In the genomic region with DNA sequence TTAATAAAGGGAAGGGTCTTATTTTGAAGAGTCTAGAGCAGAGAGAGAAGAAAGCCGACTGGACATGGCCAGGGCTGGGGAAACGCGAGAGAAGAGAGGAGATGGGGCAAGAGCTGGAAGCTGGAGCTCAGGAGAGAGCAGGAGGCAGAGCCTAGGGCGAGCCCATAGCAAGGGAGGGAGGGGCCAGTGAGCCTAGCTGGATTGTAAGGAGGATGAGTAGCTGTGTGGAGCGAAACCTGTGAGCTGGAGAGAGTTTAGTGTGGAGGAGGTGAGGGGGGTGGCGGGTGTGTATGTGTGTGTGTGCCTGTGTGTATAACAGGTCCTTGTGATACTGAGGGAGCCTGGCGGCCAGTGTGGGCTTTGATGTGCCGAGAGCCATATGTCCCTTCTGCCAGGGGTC, we compare ENCODE assay signal across 11 mouse cellular contexts. TPM values are rescaled to one million over a fixed set of nuclear protein-coding genes. Genes with fewer than 3 reads are reported as not detected.
DNase-seq lines count a peak whose midpoint lies in the region; ATAC-seq and TF ChIP-seq lines count a peak whose summit lies in the region.
"Had no signal": no experiment of that assay in that cellular context is flagged by ENCODE, and none has a peak within 500 bp of the region (broad histone marks: within the 10 kb centered on the region; RNA-seq: fewer than 3 reads in every experiment).

No protein-coding gene starts in this region.

- ATAC-seq in frontal cortex, adult (ENCODE audit: low TSS enrichment) = peak; percentile 73
- ATAC-seq in lung, embryonic 14.5 days (ENCODE audit: insufficient read depth) = peak; percentile 43; the same call in 1 of the 2 replicates
- ATAC-seq in intestine, embryonic 15.5 days = peak; percentile 64

- H3K36me3 ChIP-seq in lung, embryonic 14.5 days (ENCODE audit: insufficient read depth) = no peaks in the 10 kb centered on the region
- no peaks in the 10 kb centered on the region for H3K36me3 ChIP-seq in intestine, embryonic 15.5 days

- no peak overlapping the region for H3K4me2 ChIP-seq in lung, embryonic 14.5 days
- no peak overlapping the region for H3K4me2 ChIP-seq in intestine, embryonic 15.5 days (replicated peaks)

- H3K9ac ChIP-seq in lung, embryonic 14.5 days = no peak overlapping the region
- H3K9ac ChIP-seq in intestine, embryonic 15.5 days = no peak overlapping the region

- H3K9me3 ChIP-seq in lung, embryonic 14.5 days (ENCODE audit: low read depth, low read length) = no peaks in the 10 kb centered on the region
- no peaks in the 10 kb centered on the region for H3K9me3 ChIP-seq in intestine, embryonic 15.5 days

- H3K27ac ChIP-seq in lung, embryonic 14.5 days (ENCODE audit: low read depth) = no peak overlapping the region
- H3K27ac ChIP-seq in intestine, embryonic 15.5 days = no peak overlapping the region

- DNase-seq in frontal cortex, postnatal 10 days (ENCODE audit: low spot score in 2 of 2) = no peak
- no peak for DNase-seq in lung, embryonic 14.5 days
- DNase-seq in lung, adult 18-20 months = no peak
- DNase-seq in retina, postnatal 1 day = peak; percentile 16
- no peak for DNase-seq in gastrocnemius, adult 18-20 months (ENCODE audit: low spot score)
- DNase-seq in gastrocnemius, postnatal 25 days = no peak
- DNase-seq: cerebellum, adult 8-10 months; spleen, adult 18-20 months had no signal

- 27% methylated on average over 8 of the region's 8 CpGs for WGBS in lung, embryonic 14.5 days
- 31% methylated on average over 8 of the region's 8 CpGs for WGBS in intestine, embryonic 15.5 days

- H3K4me3 ChIP-seq in lung, embryonic 14.5 days (ENCODE audit: low read depth, low read length) = no peak overlapping the region
- H3K4me3 ChIP-seq in intestine, embryonic 15.5 days (replicated peaks) = no peak overlapping the region
- H3K4me3 ChIP-seq: megakaryocyte, embryonic 14.5 days had no signal

- TF ChIP-seq CTCF in lung, embryonic 14.5 days (IDR thresholded peaks at IDR 0.05; ENCODE audit: low read depth) = no peak

- no peaks in the 10 kb centered on the region for H3K4me1 ChIP-seq in lung, embryonic 14.5 days (ENCODE audit: insufficient read depth)
- H3K4me1 ChIP-seq in intestine, embryonic 15.5 days (replicated peaks) = peaks cover 8% of the 10 kb centered on the region; the same call in 1 of the 2 replicates

- H3K27me3 ChIP-seq in lung, embryonic 14.5 days (ENCODE audit: insufficient read depth, low read length) = no peaks in the 10 kb centered on the region
- H3K27me3 ChIP-seq in intestine, embryonic 15.5 days (replicated peaks) = no peaks in the 10 kb centered on the region
- H3K27me3 ChIP-seq: megakaryocyte, embryonic 14.5 days had no signal

RNA-seq across cellular contexts. Expression of gene Dera, which starts 5.3 kb away (rescaled TPM):
- polyA plus RNA-seq in lung, embryonic 14.5 days (2014; fragmentation: Nextera tagmentation; extraction: Ambion mirVana) = 62.0 and 64.2 TPM in 2 replicates
- 93.9 and 98.6 TPM in 2 replicates for polyA plus RNA-seq in intestine, embryonic 15.5 days (2015; fragmentation: Nextera tagmentation; extraction: Ambion mirVana)
- 1 to 10 TPM; 6.5 to 7.8 TPM for total RNA-seq in gastrocnemius, adult 18-20 months (2021)
- 10 to 100 TPM; 10.4 to 11.0 TPM for total RNA-seq in gastrocnemius, postnatal 25 days (2021)

RNA-seq across cellular contexts. Expression of gene Strap, which starts 24.8 kb away (rescaled TPM):
- 191 and 193 TPM in 2 replicates for polyA plus RNA-seq in lung, embryonic 14.5 days (2014; fragmentation: Nextera tagmentation; extraction: Ambion mirVana)
- 131 and 147 TPM in 2 replicates for polyA plus RNA-seq in intestine, embryonic 15.5 days (2015; fragmentation: Nextera tagmentation; extraction: Ambion mirVana)
- total RNA-seq in gastrocnemius, adult 18-20 months (2021) = 10 to 100 TPM; 85.4 to 87.0 TPM
- 10 to 100 TPM; 74.4 to 78.2 TPM for total RNA-seq in gastrocnemius, postnatal 25 days (2021)
